Mouse (Mus musculus): ENCODE measurements around the gene Cherp.

Cherp gene

DNA sequence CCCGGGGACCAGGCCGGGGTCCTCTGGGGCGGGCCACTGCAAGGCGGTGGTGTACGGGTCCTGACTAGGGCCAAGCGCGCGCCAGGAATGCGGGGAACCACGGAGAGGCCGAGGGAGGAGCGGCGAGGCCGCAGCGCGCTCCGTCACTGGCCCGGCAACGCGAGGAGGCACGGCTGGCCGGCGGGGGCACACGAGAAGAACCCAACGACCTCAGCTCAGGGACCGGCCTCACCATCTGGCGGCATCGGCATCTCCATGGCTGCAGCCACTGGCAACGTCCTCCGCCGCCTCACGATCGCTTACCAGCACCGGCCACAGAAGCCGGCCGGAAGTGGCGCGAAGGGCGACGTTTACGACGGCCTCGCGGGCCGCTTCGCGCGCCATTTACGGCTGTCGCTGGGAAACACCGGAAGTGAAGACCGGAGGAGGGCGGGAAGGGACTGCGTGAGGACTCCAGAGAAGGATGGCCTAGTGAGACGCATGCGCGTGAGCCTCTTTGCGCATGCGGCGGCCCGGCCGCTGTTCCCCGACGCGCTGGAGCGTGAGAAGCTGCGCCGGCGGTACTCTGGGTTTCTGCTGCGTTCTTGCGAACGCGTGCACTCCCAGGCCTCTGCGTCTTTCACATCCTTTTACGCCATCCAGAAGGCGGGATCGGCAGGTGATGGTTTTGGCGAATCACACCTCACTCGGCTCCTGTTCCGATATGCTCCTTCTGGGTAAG, at the start of gene Cherp:
Gene Cherp, minus strand, starts transcription at position 401 of the 721 bp plus-strand sequence.
- in situ Hi-C loops (cut with MboI, MseI), result loop anchor here (5.0 to 10.0 kb wide), 2 partner anchors 167 to 310 kb away; partner anchors contain the start of gene Rab8a

DNA sequence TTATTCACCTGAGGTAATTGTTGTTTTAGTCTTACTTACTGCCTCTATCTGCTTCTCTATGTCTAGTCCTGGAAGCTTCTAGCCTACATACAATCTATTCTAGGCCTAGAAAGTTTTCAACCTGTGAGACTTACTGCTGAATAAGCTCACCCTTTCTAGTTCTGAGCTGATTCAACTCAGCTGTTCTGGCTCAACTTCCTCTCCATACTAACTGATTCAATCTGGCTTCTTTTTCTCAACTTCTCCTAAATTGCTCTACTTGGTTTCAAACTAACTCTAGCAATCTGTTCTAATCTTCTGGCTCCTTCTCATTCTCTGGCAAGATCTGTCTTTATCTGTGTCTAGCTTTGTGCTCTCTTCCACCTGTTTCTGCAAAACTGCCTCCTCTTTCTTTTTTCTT, 46.9 kb upstream of the Cherp start:
- in situ Hi-C loops (cut with MboI, MseI), result no loop called here

DNA sequence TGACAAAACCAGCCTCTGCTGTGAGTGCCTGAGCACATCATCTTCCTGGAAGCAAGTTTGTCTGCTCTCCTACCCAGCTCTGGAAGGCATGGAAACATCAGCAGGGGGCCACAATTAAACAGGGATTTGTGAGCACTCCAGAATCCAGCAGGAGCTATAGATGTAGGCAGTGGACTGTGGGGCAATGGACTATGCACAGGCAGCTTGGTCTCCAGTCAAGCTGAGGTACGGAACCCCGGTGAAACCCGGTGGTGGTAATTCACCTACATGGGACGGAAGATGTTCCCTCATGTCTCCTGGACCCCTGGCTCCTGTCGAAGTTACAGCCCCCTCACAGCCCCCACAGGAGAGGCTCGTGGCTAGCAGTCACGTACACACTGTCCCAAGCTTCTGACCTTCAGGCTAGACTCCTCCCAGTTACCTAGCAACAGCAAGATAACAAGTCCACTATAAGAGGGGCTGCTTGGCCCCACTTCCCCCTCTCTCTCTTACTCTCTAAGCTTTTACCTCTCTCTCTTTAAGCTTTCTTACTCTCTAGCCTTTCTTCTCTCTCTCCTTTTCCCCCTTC, 42.5 kb upstream of the Cherp start:
- in situ Hi-C loops (cut with MboI, MseI), result no loop called here

- in situ Hi-C loops (cut with MboI, MseI), result no loop called here
These were observed 38.1 kb upstream of the Cherp start for GRCm38 (mm10) chr8:72513158-72513557.

GRCm38 (mm10) chr8:72512648-72513047, 37.6 kb upstream of the Cherp start:
- in situ Hi-C loops (cut with MboI, MseI), result no loop called here

DNA sequence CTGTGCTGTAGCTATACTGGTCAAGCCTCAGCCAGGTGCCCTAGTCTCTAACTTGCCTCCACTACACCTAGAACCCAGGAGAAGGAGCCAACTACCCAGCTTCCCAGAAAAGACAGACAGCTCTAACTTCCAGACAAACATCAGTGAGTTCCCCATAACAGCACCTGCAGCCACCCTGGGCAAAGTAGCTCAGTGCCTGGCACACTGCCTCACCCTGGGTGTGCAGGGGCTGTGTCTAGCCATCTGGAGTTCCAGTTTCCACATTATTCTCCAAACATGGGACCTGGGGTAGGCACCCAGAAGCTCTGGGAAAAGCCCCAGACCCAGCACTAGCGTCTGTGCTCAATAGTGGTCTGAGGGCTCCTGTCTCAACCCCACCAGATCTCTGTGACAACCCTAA, 32.5 kb upstream of the Cherp start:
- in situ Hi-C loops (cut with MboI, MseI), result no loop called here

- in situ Hi-C loops (cut with MboI, MseI), result no loop called here
These were observed 29.8 kb upstream of the Cherp start for GRCm38 (mm10) chr8:72504637-72505314.

- in situ Hi-C loops (cut with MboI, MseI), result no loop called here
These were observed 29.1 kb upstream of the Cherp start for GRCm38 (mm10) chr8:72504137-72504536.

GRCm38 (mm10) chr8:72500521-72500931, 25.5 kb upstream of the Cherp start:
- in situ Hi-C loops (cut with MboI, MseI), result no loop called here

DNA sequence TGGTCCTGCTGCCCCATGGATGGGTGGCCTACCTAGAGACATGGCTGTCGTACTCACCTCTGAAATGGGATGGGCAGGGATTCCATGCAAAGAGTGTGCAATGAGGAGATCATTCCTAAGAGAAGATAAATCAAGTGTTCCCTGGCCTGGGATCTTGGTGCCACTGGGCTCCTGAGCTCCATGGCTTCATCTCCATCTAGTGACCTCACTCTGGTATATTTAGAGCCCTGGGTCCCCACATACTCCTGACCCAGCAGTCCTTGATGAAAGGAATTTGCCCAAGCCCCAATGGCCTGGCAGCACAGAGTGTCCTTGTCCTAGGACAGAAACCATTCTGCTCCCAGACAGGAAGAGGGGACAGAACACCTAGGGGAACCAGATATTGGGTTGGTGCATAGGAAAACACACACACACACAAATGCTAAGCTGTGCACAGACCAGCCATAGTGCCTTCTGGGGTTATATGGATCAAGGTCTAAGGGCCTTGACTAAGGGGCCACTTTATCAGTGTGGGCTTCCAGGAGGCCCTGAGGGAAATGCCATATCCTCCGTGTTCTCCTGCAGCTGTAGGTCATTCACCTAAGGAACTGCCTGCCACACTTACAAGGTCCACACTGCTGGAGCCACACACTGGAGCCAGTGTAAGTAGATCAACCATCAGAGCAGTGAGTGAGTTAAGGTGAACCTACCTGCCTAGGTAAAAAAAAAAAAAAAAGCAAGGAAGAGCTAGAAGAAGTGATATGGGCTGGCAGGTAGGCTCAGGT, 24.7 kb upstream of the Cherp start:
- in situ Hi-C loops (cut with MboI, MseI), result loop anchor here (5.0 kb wide), 2 partner anchors 88 to 143 kb away; no protein-coding TSS in a partner anchor

- in situ Hi-C loops (cut with MboI, MseI), result loop anchor here (5.0 kb wide), 2 partner anchors 89 to 144 kb away; no protein-coding TSS in a partner anchor
These were observed 23.5 kb upstream of the Cherp start for GRCm38 (mm10) chr8:72498527-72498926.

DNA sequence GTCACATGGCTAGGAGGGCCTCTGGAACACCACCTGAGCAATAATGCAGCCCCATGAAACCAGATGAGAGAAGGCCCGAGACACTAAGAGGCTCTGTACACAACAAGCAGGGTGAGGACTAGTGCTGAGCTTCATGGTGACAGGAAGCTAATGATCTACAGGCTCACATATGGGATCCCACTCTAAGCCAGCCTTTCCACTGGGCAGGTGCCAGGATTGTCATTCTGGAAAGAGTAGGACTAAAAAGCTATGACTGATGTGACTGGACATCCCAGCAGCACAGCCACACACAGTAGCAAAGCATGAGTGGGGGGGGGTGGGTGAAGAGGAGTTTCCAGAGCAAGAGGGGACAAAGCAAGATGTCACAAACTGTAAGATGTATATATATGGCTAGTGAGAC, 22.9 kb upstream of the Cherp start:
- in situ Hi-C loops (cut with MboI, MseI), result loop anchor here (5.0 kb wide), 2 partner anchors 89 to 144 kb away; no protein-coding TSS in a partner anchor

DNA sequence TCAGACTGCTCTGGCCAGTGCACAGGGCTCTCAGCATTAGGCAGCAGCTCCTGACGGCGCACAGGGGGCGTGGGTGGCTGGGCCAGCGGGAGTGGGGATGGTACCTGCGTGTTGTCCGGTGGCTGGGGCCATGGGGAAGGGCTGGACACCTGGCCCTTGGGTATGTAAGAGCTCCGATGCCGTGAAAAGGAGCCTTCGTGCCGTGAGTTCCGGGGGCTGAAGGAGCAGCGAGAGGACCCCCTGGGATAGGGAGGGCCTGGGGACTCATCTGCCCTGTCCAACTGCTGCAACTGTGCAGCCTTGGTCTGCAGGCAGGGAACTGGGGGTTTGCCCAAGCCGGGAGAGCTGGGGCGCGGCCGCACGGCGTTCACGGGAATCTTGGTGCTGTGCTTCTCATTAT, 21.2 kb upstream of the Cherp start:
- in situ Hi-C loops (cut with MboI, MseI), result loop anchor here (5.0 kb wide), 2 partner anchors 91 to 146 kb away; no protein-coding TSS in a partner anchor

- in situ Hi-C loops (cut with MboI, MseI), result loop anchor here (5.0 kb wide), 2 partner anchors 92 to 147 kb away; no protein-coding TSS in a partner anchor
These were observed 20.5 kb upstream of the Cherp start for GRCm38 (mm10) chr8:72495411-72496111.

DNA sequence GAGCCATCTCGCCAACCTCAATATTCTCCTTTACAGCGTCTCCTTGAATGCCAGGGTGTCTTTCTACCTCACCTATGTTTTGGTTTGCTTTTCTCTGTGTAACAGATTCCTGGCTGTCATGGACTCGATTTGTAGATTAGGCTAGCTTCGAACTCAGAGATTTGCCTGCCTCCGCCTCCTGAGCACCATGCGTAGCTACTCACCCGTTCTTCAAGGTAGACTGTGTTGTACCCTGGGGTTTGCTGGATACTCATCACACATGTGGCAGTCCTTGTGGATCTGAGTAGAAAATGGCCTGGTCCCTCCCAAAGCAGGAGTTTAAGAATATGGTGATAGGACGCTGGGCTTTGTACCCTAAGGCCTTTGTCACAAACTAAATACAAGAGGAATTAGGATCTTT, 18.4 kb upstream of the Cherp start:
- in situ Hi-C loops (cut with MboI, MseI), result no loop called here

DNA sequence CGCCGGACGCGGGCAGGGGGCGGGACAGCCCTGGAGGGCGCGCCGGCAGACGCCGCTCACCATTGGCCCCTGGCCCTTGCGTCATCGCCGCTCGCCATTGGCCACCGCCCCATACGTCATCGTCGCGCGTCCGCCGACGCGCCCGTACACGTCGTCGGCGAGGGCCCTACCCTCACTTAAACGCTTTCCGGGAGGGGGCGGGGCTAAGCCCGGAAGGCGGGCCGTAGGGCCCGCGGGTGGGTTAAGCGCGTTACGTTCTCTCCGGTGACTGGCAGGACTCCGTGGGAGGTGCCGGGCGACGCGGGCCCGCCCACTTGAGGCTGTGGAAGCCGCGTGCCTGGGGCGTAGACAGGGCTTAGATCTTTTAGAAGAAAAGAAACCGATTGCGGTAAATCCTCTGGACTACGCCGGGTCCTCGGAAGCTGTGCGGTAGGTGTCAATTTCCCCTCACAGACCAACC, 17.6 kb upstream of the Cherp start:
- in situ Hi-C loops (cut with MboI, MseI), result no loop called here

DNA sequence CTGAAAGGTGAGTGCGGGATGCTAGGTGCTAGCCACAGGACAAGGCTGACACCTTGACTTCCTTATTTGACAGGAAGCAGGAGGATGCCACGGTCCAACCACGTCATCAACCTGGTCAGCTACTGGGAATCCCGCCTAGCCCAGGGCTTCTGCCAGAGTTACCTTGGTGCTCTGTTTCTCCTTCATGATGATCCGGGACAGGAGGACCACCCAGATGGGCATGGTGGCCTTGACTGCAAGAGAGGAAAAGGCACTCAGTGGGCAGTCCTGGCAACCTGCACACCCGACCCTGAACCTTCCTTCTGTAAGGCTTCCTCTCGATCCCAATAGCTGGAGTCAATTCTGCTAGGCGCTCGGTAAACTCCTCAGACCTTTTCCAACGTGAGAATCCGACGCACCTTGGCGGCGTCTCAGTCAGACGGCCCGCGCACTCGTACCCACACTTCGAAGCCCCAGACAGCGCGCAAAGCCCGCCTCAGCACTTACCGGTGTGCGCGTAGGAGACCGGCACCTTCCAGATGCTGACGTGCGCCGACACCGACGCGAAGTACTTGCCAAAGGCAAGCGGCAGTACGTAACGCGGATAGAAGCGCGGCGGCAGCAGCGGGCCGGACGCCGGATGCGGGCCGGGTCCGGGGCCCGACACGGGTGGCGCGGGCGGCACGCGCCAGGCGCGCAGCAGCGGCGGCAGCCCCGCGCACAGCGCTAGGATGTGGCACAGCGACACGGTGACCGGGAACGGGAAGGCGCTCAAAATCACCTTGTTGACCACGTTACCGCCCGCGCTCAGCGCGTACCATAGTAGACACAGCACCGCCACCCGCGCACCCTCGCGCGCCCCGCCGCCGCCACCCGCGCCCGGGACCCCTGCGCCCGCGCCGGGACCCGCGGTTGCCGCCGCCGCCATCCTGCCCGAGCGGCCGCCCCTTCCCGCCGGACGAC, 16.9 kb upstream of the Cherp start, which contains the start of gene Slc35e1:
Gene Slc35e1, minus strand, starts transcription at position 935 of the 942 bp plus-strand sequence.
- in situ Hi-C loops (cut with MboI, MseI), result no loop called here

DNA sequence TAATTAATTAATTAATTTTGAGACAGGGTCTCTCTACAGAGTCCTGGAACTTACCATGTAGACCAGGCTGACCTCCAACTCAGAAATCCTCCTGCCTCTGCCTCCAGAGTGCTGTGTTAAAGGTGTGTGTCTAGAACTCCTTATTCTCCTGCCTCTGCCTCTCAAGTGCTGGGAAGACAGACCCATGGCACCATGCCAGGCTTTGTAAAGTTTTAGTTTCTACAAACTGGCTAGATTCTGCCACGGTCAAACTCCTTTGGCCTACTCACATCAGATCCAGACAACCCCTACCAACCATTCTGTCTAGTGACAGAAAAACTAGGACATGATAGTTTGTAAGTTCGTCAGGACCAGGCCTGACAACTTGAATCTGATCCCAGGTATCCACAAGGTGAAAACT, 16.0 kb upstream of the Cherp start:
- in situ Hi-C loops (cut with MboI, MseI), result no loop called here

DNA sequence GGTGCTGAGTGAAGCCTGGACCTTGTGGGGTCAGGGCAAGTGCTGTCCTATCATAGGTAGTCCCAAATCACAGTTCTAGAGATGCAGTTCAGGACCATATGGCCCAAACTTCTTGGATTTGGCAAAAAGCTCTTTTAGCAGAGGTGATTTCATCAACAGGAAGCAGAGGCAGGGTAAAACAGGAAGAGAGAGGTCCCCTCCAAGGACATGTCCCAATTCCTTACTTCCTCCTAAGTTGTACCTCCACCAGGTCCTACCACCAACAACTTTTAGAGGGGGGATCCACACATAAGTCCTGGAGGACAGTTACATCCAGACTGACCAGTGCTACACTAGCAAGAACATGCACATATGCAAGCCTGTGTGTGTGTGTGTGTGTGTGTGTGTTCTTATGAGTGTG, 12.0 kb upstream of the Cherp start:
- in situ Hi-C loops (cut with MboI, MseI), result no loop called here
